Mouse (Mus musculus) spleen, embryonic (tissue): ENCODE results near the gene Tnfrsf11a.

Source experiments
- CTCF ChIA-PET: fragments of 350-600 bp; sonication (Branson Sonifier 250); formaldehyde crosslinking; loops from one replicate; lab custom pipeline; 2022; lab: Charles Lee

Gene Tnfrsf11a

DNA sequence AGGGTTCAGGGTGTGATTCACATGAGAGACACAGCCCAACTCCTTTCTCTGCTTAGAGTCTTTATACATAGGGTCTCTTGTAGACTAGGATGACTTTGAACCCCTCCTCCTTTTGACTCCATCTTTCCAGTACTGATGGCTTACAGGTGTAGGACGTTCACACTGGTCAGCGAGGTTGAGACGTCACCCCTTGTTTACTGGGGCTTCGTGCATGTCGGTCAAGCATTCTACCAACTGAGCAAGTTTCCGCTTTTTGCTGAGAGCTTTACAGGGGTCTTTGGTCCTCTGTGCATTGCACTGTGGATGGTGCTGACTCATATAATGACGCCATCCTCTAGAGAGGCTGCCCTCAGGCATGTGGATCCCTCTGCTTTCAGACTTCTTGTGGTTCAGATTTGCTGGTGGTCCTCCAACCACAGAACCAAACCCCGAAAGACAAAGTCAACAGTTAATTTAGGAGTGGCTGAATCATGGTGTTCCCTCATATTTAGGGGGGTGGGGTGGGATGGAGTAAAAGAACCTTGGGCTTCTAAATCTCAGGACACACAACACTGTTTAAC is 47.3 kb downstream of the Tnfrsf11a start:
- CTCF ChIA-PET = no interaction called here

- CTCF ChIA-PET = no interaction called here
Measured at GRCm38 (mm10) chr1:105829171-105829570, 48.7 kb downstream of the Tnfrsf11a start.

DNA sequence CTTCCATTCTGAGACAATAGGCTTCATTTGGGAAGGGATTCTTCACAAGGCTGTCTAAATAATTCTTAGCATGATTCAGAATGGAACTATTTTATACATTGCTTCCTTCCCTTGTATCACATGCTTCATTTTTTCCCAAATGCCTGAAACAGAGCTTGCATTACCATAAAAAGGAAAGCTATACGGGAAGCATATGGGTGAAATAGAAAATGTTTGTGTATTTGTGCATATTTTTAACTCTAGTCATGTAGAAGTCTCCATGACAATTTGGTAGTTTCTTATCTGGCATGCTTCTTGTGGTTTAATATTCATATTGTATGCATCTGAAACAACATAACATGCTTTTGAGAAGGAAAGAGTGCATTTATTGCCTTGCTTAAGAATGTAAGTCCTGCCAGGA is 52.3 kb downstream of the Tnfrsf11a start:
- CTCF ChIA-PET = no interaction called here

DNA sequence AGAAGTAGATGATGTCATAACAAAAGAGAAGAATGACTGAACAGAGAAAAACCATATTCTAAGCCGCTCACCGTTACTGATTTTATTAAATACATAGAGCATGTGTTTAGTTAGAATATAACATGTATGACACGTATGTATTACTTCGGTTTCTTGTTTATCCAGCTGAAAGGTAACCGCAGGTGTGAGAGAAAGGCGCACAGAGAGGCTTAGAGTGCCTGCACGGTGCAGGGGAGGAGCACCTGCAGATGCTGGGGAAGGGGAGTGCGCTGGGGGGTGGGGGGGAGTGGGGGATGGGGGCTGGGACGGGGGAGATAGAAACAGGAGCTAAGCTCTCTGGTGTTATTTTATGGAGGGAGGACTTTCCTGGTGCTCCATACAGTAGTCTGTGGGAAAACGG is 62.4 kb downstream of the Tnfrsf11a start:
- CTCF ChIA-PET = interaction anchor here (0.6 kb wide), 1 partner anchor 36 kb away, joined by 4 read pairs; no protein-coding TSS in a partner anchor

- CTCF ChIA-PET = interaction anchor here (0.6 kb wide), 1 partner anchor 35 kb away, joined by 4 read pairs; no protein-coding TSS in a partner anchor
Measured at GRCm38 (mm10) chr1:105843386-105843785, 62.9 kb downstream of the Tnfrsf11a start.

DNA sequence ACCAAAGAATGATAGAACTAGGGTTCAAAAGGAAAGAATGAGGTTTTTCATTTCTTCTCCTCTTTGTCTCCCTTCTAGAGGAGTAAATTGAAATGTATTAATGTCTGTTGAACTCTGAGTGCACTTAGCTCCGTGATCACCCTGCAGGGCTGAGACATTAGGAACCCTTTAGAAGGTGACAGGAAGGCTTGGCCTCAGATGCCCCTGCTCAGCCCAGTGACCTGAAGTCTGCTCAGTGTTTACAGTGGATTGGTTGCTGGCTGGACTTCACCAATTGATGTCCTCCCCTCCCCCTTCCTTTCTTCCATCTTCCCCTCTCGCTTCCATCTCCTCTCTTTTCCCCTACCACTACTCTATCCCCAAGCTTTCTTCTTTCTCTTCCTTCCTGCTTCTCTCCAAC is 63.3 kb downstream of the Tnfrsf11a start:
- CTCF ChIA-PET = no interaction called here

DNA sequence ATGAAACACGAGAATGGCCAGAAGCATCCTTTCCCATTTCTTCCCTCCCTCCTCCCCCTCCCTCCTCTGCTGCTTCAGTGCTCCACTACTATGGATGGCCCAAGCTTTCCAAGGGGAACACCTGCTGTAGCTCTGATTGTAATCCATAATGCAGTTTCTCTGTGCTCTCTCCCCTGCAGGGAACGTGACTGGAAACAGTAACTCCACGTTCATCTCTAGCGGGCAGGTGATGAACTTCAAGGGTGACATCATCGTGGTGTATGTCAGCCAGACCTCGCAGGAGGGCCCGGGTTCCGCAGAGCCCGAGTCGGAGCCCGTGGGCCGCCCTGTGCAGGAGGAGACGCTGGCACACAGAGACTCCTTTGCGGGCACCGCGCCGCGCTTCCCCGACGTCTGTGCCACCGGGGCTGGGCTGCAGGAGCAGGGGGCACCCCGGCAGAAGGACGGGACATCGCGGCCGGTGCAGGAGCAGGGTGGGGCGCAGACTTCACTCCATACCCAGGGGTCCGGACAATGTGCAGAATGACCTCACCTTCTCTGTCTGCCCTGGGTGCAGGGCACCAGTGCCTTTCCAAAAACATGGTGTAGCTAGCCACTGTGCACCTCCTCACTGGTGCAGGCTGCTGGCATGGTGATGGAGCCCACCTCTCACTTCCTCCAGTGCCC is 64.0 kb downstream of the Tnfrsf11a start:
- CTCF ChIA-PET = no interaction called here

DNA sequence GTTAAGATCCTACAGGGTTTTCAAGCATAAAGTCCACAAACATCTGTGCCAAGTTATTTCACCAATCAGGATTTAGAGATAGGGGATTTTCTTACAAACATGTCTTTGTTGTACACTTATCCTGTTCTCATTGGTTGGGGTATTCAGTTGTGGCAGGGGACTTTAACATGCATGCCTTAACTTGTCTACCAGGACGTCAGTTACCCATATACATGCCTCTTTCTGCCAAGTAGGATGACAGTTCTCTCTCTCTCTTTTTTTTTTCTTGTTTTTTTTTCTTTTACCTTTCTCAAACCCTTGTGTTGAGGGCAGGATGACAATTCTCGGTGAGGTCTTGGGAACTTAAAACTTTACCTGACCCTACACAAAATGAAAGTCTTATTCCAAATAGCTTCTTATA is 65.9 kb downstream of the Tnfrsf11a start:
- CTCF ChIA-PET = interaction anchor here (0.7 kb wide), 1 partner anchor 149 kb away, joined by 3 read pairs; no protein-coding TSS in a partner anchor

- CTCF ChIA-PET = no interaction called here
Measured at GRCm38 (mm10) chr1:105848806-105849205, 68.3 kb downstream of the Tnfrsf11a start.

- CTCF ChIA-PET = no interaction called here
Measured at GRCm38 (mm10) chr1:105851341-105851740, 70.8 kb downstream of the Tnfrsf11a start.

- CTCF ChIA-PET = no interaction called here
Measured at GRCm38 (mm10) chr1:105859740-105860139, 79.2 kb downstream of the Tnfrsf11a start.

DNA sequence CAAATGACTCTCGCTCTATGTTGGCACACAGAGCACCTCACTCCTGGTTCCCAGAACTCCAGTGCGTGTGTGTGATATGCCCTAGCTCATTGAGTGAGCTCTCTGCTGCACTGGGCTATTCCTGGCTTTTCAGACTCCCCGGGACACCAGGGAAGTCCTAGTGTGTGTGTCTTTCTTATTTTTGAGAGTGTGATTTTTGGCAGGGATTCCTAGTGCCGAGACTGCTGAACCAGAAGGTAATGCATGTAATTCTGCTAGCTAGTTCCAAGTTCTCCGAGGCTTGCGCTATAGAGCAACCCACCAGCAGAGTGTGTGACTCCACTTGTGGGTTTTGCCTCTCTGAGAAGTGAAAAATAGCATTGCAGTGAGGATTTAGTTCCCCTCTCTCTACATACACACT is 96.1 kb downstream of the Tnfrsf11a start:
- CTCF ChIA-PET = no interaction called here

DNA sequence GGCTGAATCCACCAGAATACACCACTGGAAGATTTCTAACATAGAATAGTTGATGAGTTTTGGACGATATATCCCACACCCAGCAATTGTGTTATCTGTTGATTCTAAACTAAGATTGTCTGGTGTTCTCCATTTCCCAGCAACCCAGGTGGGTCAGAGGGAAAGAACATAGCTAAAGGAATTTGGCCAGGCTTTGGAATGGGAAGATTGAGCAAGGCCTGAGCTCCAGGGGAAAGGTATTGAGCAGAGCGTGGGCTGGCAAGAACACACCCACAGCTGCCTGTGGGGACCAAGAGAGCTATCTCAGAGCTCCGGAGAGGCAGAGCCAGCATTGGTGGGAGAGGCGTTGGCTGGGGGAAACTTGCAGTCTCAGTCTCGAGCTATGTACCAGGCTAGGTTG is 97.3 kb downstream of the Tnfrsf11a start:
- CTCF ChIA-PET = no interaction called here

DNA sequence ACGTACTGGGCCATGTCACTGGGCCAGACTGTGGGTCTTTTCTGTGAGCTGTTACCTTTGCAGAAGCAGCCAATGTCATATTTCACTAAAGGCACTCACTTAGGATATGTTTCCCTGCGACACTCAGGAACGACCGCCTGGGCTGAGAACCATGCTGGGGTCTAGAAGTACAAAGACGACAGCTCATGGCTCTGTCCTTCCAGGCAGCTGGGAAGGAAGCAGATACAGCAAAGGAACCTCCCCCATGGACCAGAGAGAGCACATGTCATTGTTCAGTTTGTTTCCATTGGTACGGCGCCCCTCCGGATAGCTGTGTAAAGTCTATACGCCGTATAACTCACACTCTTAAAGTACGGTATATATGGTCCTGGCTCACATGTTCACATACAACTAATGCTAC is 97.9 kb downstream of the Tnfrsf11a start:
- CTCF ChIA-PET = interaction anchor here (0.7 kb wide), 1 partner anchor 35 kb away, joined by 4 read pairs; no protein-coding TSS in a partner anchor

DNA sequence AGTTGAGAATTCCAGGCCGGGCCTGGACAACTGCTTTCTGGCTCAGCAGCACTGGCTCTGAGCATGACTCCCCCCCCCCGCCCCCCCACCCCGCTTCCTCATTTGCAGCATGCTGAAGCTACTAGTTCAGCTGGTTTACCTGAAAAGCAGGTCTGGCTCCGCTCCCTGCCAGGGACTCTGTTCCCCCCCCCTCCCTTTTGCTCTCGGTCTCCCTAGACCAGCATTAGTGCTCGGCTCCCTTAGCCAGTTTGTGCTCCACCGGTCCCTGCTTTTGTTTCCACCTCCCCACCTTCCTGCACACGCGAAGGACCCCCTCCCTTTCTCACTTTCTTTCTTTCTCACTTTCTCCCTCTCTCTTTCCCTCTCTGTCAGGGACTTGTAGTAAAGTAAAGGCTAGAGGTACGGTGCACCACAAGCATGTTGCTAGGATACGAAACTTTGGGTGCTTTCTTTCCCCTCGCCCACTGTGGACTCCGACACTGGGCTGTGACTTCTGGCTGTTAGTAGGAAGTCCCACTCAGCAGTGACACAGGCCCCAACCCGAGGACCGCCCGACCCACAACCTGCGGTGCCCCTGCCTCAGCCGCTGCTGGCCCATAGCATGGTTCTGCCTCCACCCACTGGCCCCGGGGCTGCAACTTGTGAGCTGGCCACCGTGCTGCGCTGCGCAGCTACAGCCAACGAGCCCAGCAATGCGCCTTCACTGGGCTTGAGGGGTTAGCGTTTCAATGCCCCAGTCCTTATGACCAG is 100.2 kb downstream of the Tnfrsf11a start:
- CTCF ChIA-PET = interaction anchor here (0.6 to 0.7 kb wide), 2 partner anchors 217 to 306 kb away, joined by 3 read pairs; no protein-coding TSS in a partner anchor

DNA sequence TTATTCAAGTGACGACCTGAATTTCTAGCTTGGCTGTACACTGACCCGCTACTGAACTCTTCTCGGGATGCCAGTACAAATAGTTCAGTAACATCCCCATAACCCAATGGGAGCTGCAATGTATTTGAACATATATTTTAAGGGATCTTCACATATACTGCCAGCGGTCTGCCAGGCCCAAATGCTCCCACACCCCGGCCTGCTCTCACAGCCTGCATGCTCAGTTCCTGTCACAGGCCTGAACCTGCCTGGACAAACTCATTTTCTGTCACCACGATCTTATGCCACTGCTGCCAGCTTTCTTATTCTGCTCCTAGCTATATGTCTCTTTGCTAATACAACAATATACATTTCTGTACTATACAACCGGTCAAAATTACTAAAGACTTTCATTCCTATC is 100.9 kb downstream of the Tnfrsf11a start:
- CTCF ChIA-PET = no interaction called here

- CTCF ChIA-PET = no interaction called here
Measured at GRCm38 (mm10) chr1:105883498-105883897, 103.0 kb downstream of the Tnfrsf11a start.

- CTCF ChIA-PET = no interaction called here
Measured at GRCm38 (mm10) chr1:105885101-105885500, 104.6 kb downstream of the Tnfrsf11a start.

- CTCF ChIA-PET = no interaction called here
Measured at GRCm38 (mm10) chr1:105885575-105885974, 105.1 kb downstream of the Tnfrsf11a start.

- CTCF ChIA-PET = no interaction called here
Measured at GRCm38 (mm10) chr1:105886358-105886757, 105.8 kb downstream of the Tnfrsf11a start.

DNA sequence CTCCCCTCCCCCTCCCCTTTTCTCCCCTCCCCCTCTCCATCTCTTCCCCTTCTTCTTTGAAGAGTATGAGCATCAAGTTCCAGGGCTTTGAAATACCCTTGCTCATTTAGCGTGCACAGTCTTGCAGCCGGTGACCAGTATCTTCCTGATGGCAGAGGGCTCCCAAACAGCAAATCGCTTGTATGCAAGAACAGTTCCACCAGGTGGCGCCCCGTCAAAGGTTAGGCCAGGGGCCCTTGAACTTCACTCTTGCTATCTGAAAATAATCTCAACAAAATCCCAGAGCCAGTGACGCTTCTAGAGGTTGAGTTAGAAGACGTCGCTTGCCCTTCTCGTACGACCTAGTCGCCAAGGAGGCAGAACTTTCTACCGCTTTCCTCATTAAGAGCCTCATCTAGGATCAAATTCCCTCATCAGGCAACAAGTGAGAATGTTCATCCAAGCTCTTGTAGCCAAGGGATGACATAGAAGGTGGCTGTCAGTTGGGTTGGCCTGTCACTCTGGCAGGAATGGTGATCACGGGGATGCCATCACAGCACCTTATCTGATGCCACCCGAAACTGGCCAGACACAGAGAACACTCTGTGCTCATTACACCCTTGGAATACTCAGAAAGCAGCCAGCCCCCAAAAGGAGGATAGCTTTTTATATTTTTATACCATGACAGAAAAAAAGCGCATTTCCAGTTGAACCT is 110.7 kb downstream of the Tnfrsf11a start:
- CTCF ChIA-PET = interaction anchor here (0.7 to 1.4 kb wide), 3 partner anchors 145 to 327 kb away, joined by 4 read pairs; no protein-coding TSS in a partner anchor

DNA sequence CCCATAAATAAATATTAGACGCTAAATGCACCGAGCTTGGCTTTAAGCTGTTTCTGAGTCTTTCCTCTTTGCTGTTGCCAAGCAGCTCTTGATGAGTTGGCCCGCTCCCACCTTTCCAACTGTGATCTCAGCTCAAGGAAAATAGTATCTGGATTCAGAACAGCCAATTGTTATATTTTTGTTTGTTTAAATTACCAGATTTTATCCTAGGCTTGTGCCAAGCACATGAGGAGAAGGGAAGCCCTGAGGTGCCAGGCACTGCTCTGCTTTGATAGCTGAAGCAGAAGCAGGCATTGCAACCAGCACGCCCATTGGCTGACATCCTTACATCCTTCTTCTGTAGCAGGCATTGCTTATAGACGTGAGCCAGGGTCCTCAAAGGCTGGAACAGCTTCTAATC is 114.5 kb downstream of the Tnfrsf11a start:
- CTCF ChIA-PET = no interaction called here
